Mouse (Mus musculus): Measurements from ENCODE around the gene Clcnka. TPM values are rescaled to one million over a fixed set of nuclear protein-coding genes. Genes with fewer than 3 reads are reported as not detected.

The Clcnka gene
- polyA plus RNA-seq (2012): not detected in 2 replicates

- TF ChIP-seq GATA1 (IDR thresholded peaks at IDR 0.05; ENCODE audit: low read length): no peak
Observed at GRCm38 (mm10) chr4:141398545-141398944, at the start of gene Clcnka. Gene Clcnka, minus strand, starts transcription at chr4:141398724.

GRCm38 (mm10) chr4:141446211-141446610, 47.7 kb upstream of the Clcnka start:
- no peak for TF ChIP-seq GATA1 (IDR thresholded peaks at IDR 0.05; ENCODE audit: low read length)

GRCm38 (mm10) chr4:141445328-141445720, 46.8 kb upstream of the Clcnka start:
- no peak for TF ChIP-seq GATA1 (IDR thresholded peaks at IDR 0.05; ENCODE audit: low read length)

- TF ChIP-seq GATA1 (IDR thresholded peaks at IDR 0.05; ENCODE audit: low read length): no peak
Observed at GRCm38 (mm10) chr4:141444451-141445327, 46.2 kb upstream of the Clcnka start, which contains the start of gene Zbtb17. Gene Zbtb17, plus strand, starts transcription at chr4:141444654.

GRCm38 (mm10) chr4:141443641-141444429, 45.3 kb upstream of the Clcnka start:
- no peak for TF ChIP-seq GATA1 (IDR thresholded peaks at IDR 0.05; ENCODE audit: low read length)

- no peak for TF ChIP-seq GATA1 (IDR thresholded peaks at IDR 0.05; ENCODE audit: low read length)
Observed at GRCm38 (mm10) chr4:141440877-141441276, 42.4 kb upstream of the Clcnka start.

GRCm38 (mm10) chr4:141439083-141439803, 40.7 kb upstream of the Clcnka start:
- TF ChIP-seq GATA1 (IDR thresholded peaks at IDR 0.05; ENCODE audit: low read length): no peak

- no peak for TF ChIP-seq GATA1 (IDR thresholded peaks at IDR 0.05; ENCODE audit: low read length)
Observed at GRCm38 (mm10) chr4:141435974-141436373, 37.5 kb upstream of the Clcnka start, which contains the start of gene Srarp. Gene Srarp, minus strand, starts transcription at chr4:141436105.

- no peak for TF ChIP-seq GATA1 (IDR thresholded peaks at IDR 0.05; ENCODE audit: low read length)
Observed at GRCm38 (mm10) chr4:141433191-141433590, 34.7 kb upstream of the Clcnka start.

GRCm38 (mm10) chr4:141432666-141433065, 34.1 kb upstream of the Clcnka start:
- TF ChIP-seq GATA1 (IDR thresholded peaks at IDR 0.05; ENCODE audit: low read length): no peak

- no peak for TF ChIP-seq GATA1 (IDR thresholded peaks at IDR 0.05; ENCODE audit: low read length)
Observed at GRCm38 (mm10) chr4:141430997-141431396, 32.5 kb upstream of the Clcnka start.

GRCm38 (mm10) chr4:141429847-141430246, 31.3 kb upstream of the Clcnka start:
- no peak for TF ChIP-seq GATA1 (IDR thresholded peaks at IDR 0.05; ENCODE audit: low read length)

- no peak for TF ChIP-seq GATA1 (IDR thresholded peaks at IDR 0.05; ENCODE audit: low read length)
Observed at GRCm38 (mm10) chr4:141429381-141429780, 30.9 kb upstream of the Clcnka start.

GRCm38 (mm10) chr4:141427921-141428320, 29.4 kb upstream of the Clcnka start:
- no peak for TF ChIP-seq GATA1 (IDR thresholded peaks at IDR 0.05; ENCODE audit: low read length)

Measured in G1E-ER4 (cell line).